Mouse (Mus musculus) olfactory bulb, adult 2 months (tissue): ENCODE data around the gene Stac.

Experiments
- CTCF ChIP-seq: fragments of 200-500 bp; IDR thresholded peaks from 2 replicates; pipeline ENCODE4 v1.5.1; 2012; ENCODE audit warnings: low read depth, mild to moderate bottlenecking, low read length, moderate library complexity; ENCODE audit not compliant: insufficient read depth
- POLR2A ChIP-seq: fragments of 200-500 bp; IDR thresholded peaks from 2 replicates; pipeline ENCODE4 v1.6.1; 2012; ENCODE audit warnings: mild to moderate bottlenecking, low read depth, low read length, moderate library complexity; ENCODE audit not compliant: insufficient read depth

- TF ChIP-seq CTCF (no peak), POLR2A (no peak)
These were observed 127.7 kb downstream of the Stac start for GRCm38 (mm10) chr9:111562217-111562988.
